Mouse (Mus musculus): ENCODE data around the gene Nav2. TPM values are rescaled to one million over a fixed set of nuclear protein-coding genes. Genes with fewer than 3 reads are reported as not detected.

Gene Nav2
- total RNA-seq, 2 experiments from 2014 or later = 42.4 to 52.9 TPM

DNA sequence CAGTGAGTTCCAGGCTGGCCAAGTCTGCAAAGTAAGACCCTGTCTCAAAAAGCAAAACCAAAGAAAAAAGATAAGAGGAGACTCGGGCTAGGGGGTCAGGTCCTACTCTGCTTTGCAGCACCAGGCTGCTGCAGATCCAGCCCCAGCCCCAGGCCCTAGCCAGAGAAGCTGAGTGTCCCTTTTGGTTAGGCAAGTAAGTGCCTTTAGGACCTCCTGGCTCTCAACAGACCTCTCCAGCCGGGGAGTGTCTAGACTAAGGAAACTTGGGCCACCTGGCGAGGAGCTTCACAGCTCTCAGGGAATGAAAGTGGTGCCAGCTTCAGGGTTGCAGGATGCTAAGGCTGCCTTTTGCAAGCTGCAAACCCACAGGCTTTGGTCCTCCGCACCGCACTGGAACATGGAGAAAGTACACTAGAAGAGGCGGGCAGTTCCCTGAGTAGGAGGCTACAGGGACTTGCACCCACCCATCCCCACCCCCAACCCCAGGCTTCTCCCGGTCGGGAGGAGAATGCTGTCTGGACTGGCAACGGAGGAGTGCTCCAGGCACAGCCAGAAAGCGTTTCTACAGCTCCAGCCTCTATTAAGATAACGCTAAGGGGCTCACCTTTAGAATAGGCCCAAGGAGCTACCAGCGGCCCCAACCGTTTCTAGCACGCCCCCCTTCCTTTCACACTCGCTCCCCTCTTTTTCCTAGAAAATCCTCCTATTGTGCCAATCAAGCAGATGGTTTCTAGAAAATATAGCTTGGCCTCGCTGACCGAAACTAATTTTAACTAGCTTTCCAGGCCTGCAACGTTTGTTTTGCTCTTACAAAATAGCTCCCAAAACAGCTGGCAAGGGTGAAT is 731.6 kb downstream of the Nav2 start:
- DNase-seq = no peak
- intact Hi-C loops (cut with DNase I) = no loop called here

DNA sequence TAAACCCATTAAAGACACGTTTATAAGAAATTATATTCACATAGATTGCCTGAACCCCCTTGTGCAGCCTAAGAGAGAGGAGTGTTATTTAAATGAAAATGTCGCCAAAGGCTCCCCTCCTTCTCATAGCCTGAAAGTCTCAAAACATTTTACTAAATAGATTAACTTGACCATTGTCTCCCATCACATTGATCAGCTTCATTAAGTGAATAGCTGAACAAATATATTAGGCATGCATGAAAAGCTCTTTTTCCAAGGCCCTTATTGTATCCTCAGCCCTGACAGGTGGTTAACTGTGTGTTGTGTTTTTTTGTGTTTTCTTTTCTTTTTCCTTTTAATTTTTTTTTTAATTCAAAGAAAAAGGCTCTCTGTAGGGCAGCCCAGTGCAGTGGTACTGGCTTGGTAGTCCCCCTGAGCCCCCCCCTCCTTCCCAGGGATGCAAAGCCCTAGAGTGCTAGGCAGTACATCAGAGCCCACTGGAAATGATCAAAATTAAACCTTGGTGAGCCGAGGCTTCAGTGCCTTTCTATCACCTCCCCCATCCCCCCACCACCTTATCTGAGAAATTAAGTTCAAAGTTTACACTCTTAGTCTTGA is 732.3 kb downstream of the Nav2 start:
- intact Hi-C loops (cut with DNase I) = no loop called here
- DNase-seq = no peak

Other genes with a start within 250 kb of the Nav2 start
- gene Zdhhc13, start 119.7 kb upstream of the Nav2 start, total RNA-seq (2021) = 10 to 100 TPM; 13.5 to 14.3 TPM
- 1,000 to 10,000 TPM; 2,107 to 2,284 TPM for gene Csrp3, start 60.7 kb upstream of the Nav2 start, total RNA-seq (2021)
- under 1 TPM; 0.68 to 0.92 TPM for gene E2f8, start 27.1 kb upstream of the Nav2 start, total RNA-seq (2021)

Measured in heart, postnatal 36 days (tissue).